Mouse (Mus musculus): ENCODE measurements around the gene D130052B06Rik. TPM values are rescaled to one million over a fixed set of nuclear protein-coding genes. Genes with fewer than 3 reads are reported as not detected.

Gene D130052B06Rik
- not detected in 2 replicates for polyA plus RNA-seq (2015; fragmentation: Nextera tagmentation; extraction: Ambion mirVana)

- no peak for DNase-seq (ENCODE audit: low spot score)
Measured at GRCm38 (mm10) chr11:33598986-33599385, at the start of gene D130052B06Rik. Gene D130052B06Rik, plus strand, starts transcription at chr11:33599302.

GRCm38 (mm10) chr11:33550861-33551560, 48.1 kb upstream of the D130052B06Rik start:
- DNase-seq (ENCODE audit: low spot score), result no peak

- no peak for DNase-seq (ENCODE audit: low spot score)
Measured at GRCm38 (mm10) chr11:33554123-33554522, 45.0 kb upstream of the D130052B06Rik start.

- DNase-seq (ENCODE audit: low spot score), result no peak
Measured at GRCm38 (mm10) chr11:33563921-33564320, 35.2 kb upstream of the D130052B06Rik start.

- DNase-seq (ENCODE audit: low spot score), result no peak
Measured at GRCm38 (mm10) chr11:33570413-33570812, 28.7 kb upstream of the D130052B06Rik start.

- no peak for DNase-seq (ENCODE audit: low spot score)
Measured at GRCm38 (mm10) chr11:33574944-33575343, 24.2 kb upstream of the D130052B06Rik start.

- no peak for DNase-seq (ENCODE audit: low spot score)
Measured at GRCm38 (mm10) chr11:33578859-33579258, 20.2 kb upstream of the D130052B06Rik start, which contains the start of gene Gabrp. Gene Gabrp, minus strand, starts transcription at chr11:33578959.

GRCm38 (mm10) chr11:33579621-33580020, 19.5 kb upstream of the D130052B06Rik start:
- no peak for DNase-seq (ENCODE audit: low spot score)

GRCm38 (mm10) chr11:33586614-33587013, 12.5 kb upstream of the D130052B06Rik start:
- no peak for DNase-seq (ENCODE audit: low spot score)

GRCm38 (mm10) chr11:33590771-33591170, 8.3 kb upstream of the D130052B06Rik start:
- no peak for DNase-seq (ENCODE audit: low spot score)

- no peak for DNase-seq (ENCODE audit: low spot score)
Measured at GRCm38 (mm10) chr11:33592826-33593225, 6.3 kb upstream of the D130052B06Rik start.

- DNase-seq (ENCODE audit: low spot score), result no peak
Measured at GRCm38 (mm10) chr11:33596655-33597054, 2.4 kb upstream of the D130052B06Rik start.

- DNase-seq (ENCODE audit: low spot score), result no peak
Measured at GRCm38 (mm10) chr11:33603174-33603573, 4.1 kb downstream of the D130052B06Rik start.

- DNase-seq (ENCODE audit: low spot score), result no peak
Measured at GRCm38 (mm10) chr11:33607784-33608183, 8.7 kb downstream of the D130052B06Rik start.

GRCm38 (mm10) chr11:33614218-33614617, 15.1 kb downstream of the D130052B06Rik start:
- DNase-seq (ENCODE audit: low spot score), result peak; percentile 39

GRCm38 (mm10) chr11:33627136-33627742, 28.1 kb downstream of the D130052B06Rik start:
- DNase-seq (ENCODE audit: low spot score), result no peak

GRCm38 (mm10) chr11:33637107-33637506, 38.0 kb downstream of the D130052B06Rik start:
- no peak for DNase-seq (ENCODE audit: low spot score)

- no peak for DNase-seq (ENCODE audit: low spot score)
Measured at GRCm38 (mm10) chr11:33649358-33649757, 50.3 kb downstream of the D130052B06Rik start.

GRCm38 (mm10) chr11:33654485-33654884, 55.4 kb downstream of the D130052B06Rik start:
- no peak for DNase-seq (ENCODE audit: low spot score)

GRCm38 (mm10) chr11:33655221-33655620, 56.1 kb downstream of the D130052B06Rik start:
- DNase-seq (ENCODE audit: low spot score), result no peak

GRCm38 (mm10) chr11:33655861-33656593, 56.9 kb downstream of the D130052B06Rik start:
- DNase-seq (ENCODE audit: low spot score), result no peak
